Mouse (Mus musculus): ENCODE results near the gene Wdr83os.

DNA sequence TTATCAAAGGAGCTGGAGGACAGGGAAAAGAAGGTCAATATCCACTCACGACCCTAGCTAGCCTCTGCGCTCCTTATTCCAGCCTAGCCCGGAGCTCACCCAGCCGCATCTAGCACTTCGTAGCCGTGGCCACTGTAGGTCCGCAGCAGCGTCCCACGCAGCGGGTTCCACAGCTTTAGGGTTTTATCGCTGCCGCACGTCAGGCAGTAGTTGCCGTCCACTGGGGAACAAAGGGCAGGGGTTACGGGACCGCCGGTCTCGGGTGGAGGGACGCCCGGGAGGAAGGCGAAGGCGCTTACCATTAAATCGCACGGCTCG lies 367 bp upstream of the Wdr83os start:
- TF ChIP-seq POLR2A (IDR thresholded peaks at IDR 0.05; ENCODE audit: low read depth, low read length): no peak
- no peak for TF ChIP-seq CTCF (IDR thresholded peaks at IDR 0.05; ENCODE audit: extremely low read depth, insufficient read length, insufficient replicate concordance, low read depth, low read length)

All from small intestine, adult 2 months (tissue).